Mouse (Mus musculus): Measurements from ENCODE around the gene Cmss1.

GRCm38 (mm10) chr16:57397845-57398244, 208.8 kb downstream of the Cmss1 start:
- TF ChIP-seq POLR2A (IDR thresholded peaks at IDR 0.05; ENCODE audit: borderline replicate concordance, control insufficient read depth, low read depth, low read length) (no peak), CTCF (IDR thresholded peaks at IDR 0.05; ENCODE audit: control insufficient read depth, insufficient read depth, low read length) (no peak)

Data from bone marrow, adult 2 months (tissue).